Mouse (Mus musculus) lung, embryonic 16.5 days (tissue): ENCODE measurements around the gene Fkbpl. TPM values are rescaled to one million over a fixed set of nuclear protein-coding genes. Genes with fewer than 3 reads are reported as not detected.

ENCODE experiments used
- ATAC-seq: fragments of 200-750 bp; cut with Nextera tagmentation; 2 replicates; pipeline ENCODE4 v1.8.0; 2017; ENCODE audit warnings: low read depth, mild to moderate bottlenecking, moderate library complexity
- H3K27ac ChIP-seq: fragments of 300-500 bp; sonication (generic); 2 replicates; pipeline ENCODE4 v1.5.1; 2014; ENCODE audit warnings: mild to moderate bottlenecking, control low read depth, low read length
- H3K27me3 ChIP-seq: fragments of 300-500 bp; sonication (generic); 2 replicates; pipeline ENCODE4 v1.6.1; 2014; ENCODE audit warnings: low read depth, low read length, mixed read lengths; ENCODE audit not compliant: control insufficient read depth, insufficient read depth
- H3K36me3 ChIP-seq: fragments of 300-500 bp; sonication (generic); 2 replicates; pipeline ENCODE4 v1.6.1; 2014; ENCODE audit warnings: low read length; ENCODE audit not compliant: control insufficient read depth, insufficient read depth
- H3K4me1 ChIP-seq: fragments of 300-500 bp; sonication (generic); replicated peaks from 2 replicates; pipeline ENCODE4 v1.6.1; 2014; ENCODE audit warnings: low read length, mixed read lengths; ENCODE audit not compliant: control insufficient read depth, insufficient read depth
- H3K4me2 ChIP-seq: fragments of 300-500 bp; sonication (generic); 2 replicates; pipeline ENCODE4 v1.6.1; 2014; ENCODE audit warnings: low read depth, low read length, control low read depth
- H3K4me3 ChIP-seq: fragments of 300-500 bp; sonication (generic); 2 replicates; pipeline ENCODE4 v1.5.1; 2014; ENCODE audit warnings: mild to moderate bottlenecking, low read length, control low read depth
- H3K9ac ChIP-seq: fragments of 300-500 bp; sonication (generic); 2 replicates; pipeline ENCODE4 v1.6.1; 2014; ENCODE audit warnings: low read length, control low read depth
- H3K9me3 ChIP-seq: fragments of 300-500 bp; sonication (generic); 2 replicates; pipeline ENCODE4 v1.6.1; 2016; ENCODE audit warnings: low read length; ENCODE audit not compliant: control insufficient read depth
- WGBS: fragments of 180-500 bp; shearing (Covaris S2); extraction: QIAGEN DNeasy Blood & Tissue Kit; methylation state at CpG from one replicate; pipeline ENCODE4 v1.1.7; 2014; 5-methylcytosine and 5-hydroxymethylcytosine counted together
- polyA plus RNA-seq: library from polyadenylated mRNA; unstranded; fragments of >200 nt; fragmentation: Nextera tagmentation; extraction: Ambion mirVana; gene quantifications from 2 replicates; pipeline ENCODE4 v1.2.1, GENCODE M21; 2015

The Fkbpl gene
- polyA plus RNA-seq: 15.2 and 17.5 TPM in 2 replicates

DNA sequence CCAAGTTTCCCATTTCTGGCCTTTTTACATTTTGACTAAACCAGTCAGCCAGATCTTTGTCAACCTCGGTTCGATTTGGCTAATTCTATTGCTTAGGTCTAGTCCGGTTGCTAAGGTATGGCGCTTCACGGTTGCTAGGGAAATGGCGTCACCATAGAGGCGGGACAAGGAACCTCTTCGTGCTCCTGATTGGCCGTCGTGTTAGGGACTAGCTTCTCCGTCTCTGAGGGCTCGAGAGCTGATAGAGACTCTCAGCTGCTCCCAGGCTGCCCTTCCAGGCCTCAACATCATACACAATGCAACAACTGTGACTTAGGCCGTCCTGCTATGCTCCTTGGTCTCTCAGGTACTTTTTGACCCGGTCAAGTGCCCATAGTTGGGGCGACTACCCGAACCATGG, at the start of gene Fkbpl:
Gene Fkbpl, plus strand, starts transcription at position 157 of the 400 bp plus-strand sequence.
- peak; percentile 79 for ATAC-seq
- Histone ChIP-seq H3K27ac (peak within 1 kb of the TSS; percentile 54; the same call in 1 of the 2 replicates), H3K36me3 (no peaks in the 10 kb centered on the region), H3K4me3 (peak within 1 kb of the TSS; percentile 77), H3K4me1 (peaks cover 24% of the 10 kb centered on the region), H3K9ac (peak within 1 kb of the TSS; percentile 74), H3K9me3 (no peaks in the 10 kb centered on the region), H3K27me3 (no peaks in the 10 kb centered on the region), H3K4me2 (peak within 1 kb of the TSS; percentile 79)
- under 1% methylated on average over 16 of the region's 16 CpGs for WGBS

DNA sequence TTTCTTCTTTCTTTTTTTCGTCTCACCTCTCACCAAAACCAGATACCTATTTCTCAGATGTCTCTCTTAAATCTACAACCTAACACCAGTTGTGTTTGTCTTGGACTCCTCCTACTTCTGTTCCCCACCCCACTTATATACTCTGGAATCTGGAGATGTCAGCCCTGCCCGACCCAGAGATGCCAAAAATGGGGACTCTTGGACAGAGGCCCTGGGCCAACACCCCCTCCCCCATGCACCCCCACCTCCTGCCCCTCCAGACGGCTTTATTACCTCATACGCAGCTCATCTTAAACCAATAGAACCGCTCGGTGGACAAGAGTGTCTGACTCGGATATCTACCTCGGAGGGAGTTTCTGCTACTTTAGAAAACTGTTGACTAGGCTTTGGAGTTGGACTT, 48.5 kb upstream of the Fkbpl start:
- H3K27ac ChIP-seq: peak overlapping the region; percentile 35; the same call in 1 of the 2 replicates
- H3K9me3 ChIP-seq: no peaks in the 10 kb centered on the region
- WGBS: 38% methylated on average over 8 of the region's 8 CpGs
- H3K27me3 ChIP-seq: no peaks in the 10 kb centered on the region
- H3K4me1 ChIP-seq: peaks cover 50% of the 10 kb centered on the region
- H3K36me3 ChIP-seq: peaks cover 26% of the 10 kb centered on the region
- H3K9ac ChIP-seq: no peak overlapping the region
- no peak for ATAC-seq
- no peak overlapping the region; the same call in 1 of the 2 replicates for H3K4me2 ChIP-seq
- H3K4me3 ChIP-seq: no peak overlapping the region

DNA sequence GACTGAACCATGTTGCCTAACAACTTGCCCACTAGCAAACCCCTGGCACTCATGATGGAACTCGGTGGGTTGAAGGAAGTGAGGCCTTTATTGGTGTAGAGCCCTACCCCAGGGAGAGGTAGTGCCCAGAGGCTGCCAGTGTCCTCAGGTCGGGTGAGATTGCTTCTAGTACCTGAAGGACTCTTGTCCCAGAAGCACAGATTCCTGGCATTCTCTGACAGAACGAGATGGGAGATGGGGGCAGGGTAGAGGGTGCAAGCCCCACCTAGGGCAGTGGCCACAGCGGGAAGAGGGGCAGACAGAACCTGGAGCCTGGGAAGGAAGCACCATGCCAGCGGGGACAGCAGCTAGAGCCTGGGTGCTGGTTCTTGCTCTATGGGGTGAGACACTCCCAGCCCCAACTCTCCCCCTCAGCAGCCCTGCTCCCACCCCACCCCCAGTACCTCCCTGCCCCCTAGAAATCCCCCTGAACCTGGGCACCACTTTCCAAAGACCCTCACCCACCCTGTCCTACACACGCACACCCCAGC, 46.9 kb upstream of the Fkbpl start, which contains the start of gene Ager:
Gene Ager, plus strand, starts transcription at position 297 of the 530 bp plus-strand sequence.
- 14% methylated on average over 6 of the region's 6 CpGs for WGBS
- peaks cover 50% of the 10 kb centered on the region for H3K4me1 ChIP-seq
- H3K27me3 ChIP-seq: no peaks in the 10 kb centered on the region
- peaks cover 29% of the 10 kb centered on the region for H3K36me3 ChIP-seq
- peak within 1 kb of the TSS; percentile 66 for H3K9ac ChIP-seq
- peak within 1 kb of the TSS; percentile 40 for H3K4me3 ChIP-seq
- H3K9me3 ChIP-seq: no peaks in the 10 kb centered on the region
- peak within 1 kb of the TSS; percentile 87 for H3K27ac ChIP-seq
- peak within 1 kb of the TSS; percentile 49 for H3K4me2 ChIP-seq
- peak; percentile 70 for ATAC-seq

DNA sequence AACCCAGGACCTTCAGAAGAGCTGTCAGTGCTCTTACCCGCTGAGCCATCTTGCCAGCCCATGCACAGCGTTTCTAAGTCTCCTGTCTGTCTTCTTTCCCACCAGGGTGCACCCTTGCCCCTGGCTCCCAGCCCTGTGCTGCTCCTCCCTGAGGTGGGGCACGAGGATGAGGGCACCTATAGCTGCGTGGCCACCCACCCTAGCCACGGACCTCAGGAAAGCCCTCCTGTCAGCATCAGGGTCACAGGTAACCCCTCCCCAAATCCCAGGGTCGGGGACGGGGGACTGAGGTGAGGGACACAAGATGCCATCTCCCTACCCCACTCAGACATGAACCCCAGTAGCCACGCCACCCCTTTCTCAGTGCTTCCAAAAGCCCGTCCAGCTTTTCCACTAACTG, 44.7 kb upstream of the Fkbpl start:
- no peak for ATAC-seq
- Histone ChIP-seq H3K9me3 (no peaks in the 10 kb centered on the region), H3K27ac (no peak overlapping the region), H3K4me2 (no peak overlapping the region), H3K4me3 (no peak overlapping the region), H3K9ac (no peak overlapping the region), H3K27me3 (no peaks in the 10 kb centered on the region), H3K4me1 (peaks cover 44% of the 10 kb centered on the region), H3K36me3 (peaks cover 20% of the 10 kb centered on the region)
- 73% methylated on average over 9 of the region's 9 CpGs for WGBS

DNA sequence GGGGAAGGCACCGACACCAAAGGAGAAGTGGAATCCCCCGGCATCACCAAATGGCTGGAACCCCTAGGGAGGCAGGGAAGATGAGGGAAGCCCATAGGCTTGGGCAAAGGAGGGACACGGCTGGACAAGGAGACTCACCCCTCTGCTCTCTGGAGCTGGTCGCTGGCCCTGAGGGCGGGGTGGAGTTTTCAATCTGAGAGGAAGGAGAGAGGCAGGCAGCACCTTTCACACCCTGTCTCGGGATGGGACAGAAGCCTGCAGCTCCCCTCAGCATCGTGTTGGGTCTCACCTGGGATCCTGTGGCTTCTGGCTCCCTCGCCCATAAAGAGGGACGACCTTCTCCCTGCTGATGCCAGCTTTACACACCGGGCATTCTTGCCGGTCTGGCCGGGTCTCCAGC, 42.8 kb upstream of the Fkbpl start:
- Histone ChIP-seq H3K9ac (no peak overlapping the region), H3K4me1 (peaks cover 33% of the 10 kb centered on the region), H3K4me3 (no peak overlapping the region), H3K4me2 (no peak overlapping the region), H3K27me3 (no peaks in the 10 kb centered on the region), H3K9me3 (no peaks in the 10 kb centered on the region), H3K36me3 (peaks cover 11% of the 10 kb centered on the region), H3K27ac (no peak overlapping the region)
- ATAC-seq: no peak
- 75% methylated on average over 12 of the region's 12 CpGs for WGBS

DNA sequence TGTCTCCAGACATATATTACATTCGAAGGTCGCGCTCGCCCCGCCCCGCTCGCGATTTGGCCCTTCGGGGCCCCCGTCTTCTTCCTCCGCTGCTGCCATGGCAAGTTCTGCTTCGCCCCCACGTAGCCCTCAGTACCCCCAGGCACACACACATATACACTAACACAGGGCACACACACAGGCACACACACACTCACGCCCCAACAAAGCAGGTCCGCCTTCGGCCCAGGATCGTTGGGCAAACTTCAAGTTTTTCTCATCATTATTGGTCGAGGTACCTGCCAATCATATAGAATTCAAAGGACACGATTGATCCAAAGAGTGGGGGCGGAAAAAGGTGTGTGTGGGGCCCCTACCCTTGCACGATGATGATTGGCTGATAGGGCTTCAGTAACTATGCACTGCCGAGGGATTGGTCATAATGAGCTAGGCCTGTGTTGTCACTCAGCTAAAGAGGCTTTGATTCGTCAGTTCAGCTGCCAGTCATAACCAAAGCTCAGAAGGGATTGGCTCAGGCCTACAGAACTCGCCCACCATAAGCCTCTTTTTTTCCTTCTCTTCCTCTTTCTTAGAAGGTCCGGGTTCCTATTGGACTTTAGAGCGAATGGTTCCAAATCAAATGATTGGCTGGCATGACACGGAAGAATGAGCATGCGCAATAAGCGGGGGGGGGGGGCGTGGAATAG, 41.0 kb upstream of the Fkbpl start, which contains the start of gene Rnf5:
Gene Rnf5, minus strand, starts transcription at position 316 of the 686 bp plus-strand sequence.
- peak within 1 kb of the TSS; percentile 88 for H3K4me3 ChIP-seq
- H3K4me1 ChIP-seq: peaks cover 31% of the 10 kb centered on the region
- H3K27ac ChIP-seq: peak within 1 kb of the TSS; percentile 91
- under 1% methylated on average over 30 of the region's 30 CpGs for WGBS
- peak within 1 kb of the TSS; percentile 83 for H3K9ac ChIP-seq
- no peaks in the 10 kb centered on the region for H3K9me3 ChIP-seq
- peaks cover 11% of the 10 kb centered on the region for H3K36me3 ChIP-seq
- H3K4me2 ChIP-seq: peak within 1 kb of the TSS; percentile 88
- ATAC-seq: peak; percentile 93
- no peaks in the 10 kb centered on the region for H3K27me3 ChIP-seq

DNA sequence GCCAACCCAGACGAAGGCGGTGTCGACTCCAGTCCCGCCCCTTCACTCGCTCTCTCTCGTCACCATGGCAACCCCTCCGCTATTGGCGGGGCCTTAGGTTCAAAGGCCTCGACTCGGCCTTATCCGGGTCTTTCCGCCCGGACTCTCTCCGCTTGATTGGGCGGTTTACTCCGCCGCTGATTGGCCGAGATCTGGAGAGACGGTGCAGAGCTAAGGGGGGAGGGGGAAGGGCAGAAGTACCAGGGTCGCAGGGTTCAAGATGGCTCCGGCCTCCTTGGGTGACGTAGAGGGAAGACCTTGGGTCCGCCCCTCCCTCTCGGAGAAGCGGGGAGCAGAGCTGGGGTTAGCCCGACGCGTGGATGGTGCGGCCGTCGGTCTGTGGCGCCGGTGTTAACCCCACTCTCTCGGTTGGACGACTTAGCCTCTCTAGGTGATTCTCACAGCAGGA, 40.5 kb upstream of the Fkbpl start, which contains the start of gene Agpat1:
Gene Agpat1, plus strand, starts transcription at position 202 of the 448 bp plus-strand sequence.
- H3K4me2 ChIP-seq: peak within 1 kb of the TSS; percentile 88
- ATAC-seq: peak; percentile 90
- peak within 1 kb of the TSS; percentile 96 for H3K9ac ChIP-seq
- H3K4me1 ChIP-seq: peaks cover 32% of the 10 kb centered on the region
- H3K9me3 ChIP-seq: no peaks in the 10 kb centered on the region
- H3K27ac ChIP-seq: peak within 1 kb of the TSS; percentile 91
- peak within 1 kb of the TSS; percentile 88 for H3K4me3 ChIP-seq
- WGBS: 0% methylated on average over 34 of the region's 35 CpGs
- peaks cover 11% of the 10 kb centered on the region for H3K36me3 ChIP-seq
- no peaks in the 10 kb centered on the region for H3K27me3 ChIP-seq

DNA sequence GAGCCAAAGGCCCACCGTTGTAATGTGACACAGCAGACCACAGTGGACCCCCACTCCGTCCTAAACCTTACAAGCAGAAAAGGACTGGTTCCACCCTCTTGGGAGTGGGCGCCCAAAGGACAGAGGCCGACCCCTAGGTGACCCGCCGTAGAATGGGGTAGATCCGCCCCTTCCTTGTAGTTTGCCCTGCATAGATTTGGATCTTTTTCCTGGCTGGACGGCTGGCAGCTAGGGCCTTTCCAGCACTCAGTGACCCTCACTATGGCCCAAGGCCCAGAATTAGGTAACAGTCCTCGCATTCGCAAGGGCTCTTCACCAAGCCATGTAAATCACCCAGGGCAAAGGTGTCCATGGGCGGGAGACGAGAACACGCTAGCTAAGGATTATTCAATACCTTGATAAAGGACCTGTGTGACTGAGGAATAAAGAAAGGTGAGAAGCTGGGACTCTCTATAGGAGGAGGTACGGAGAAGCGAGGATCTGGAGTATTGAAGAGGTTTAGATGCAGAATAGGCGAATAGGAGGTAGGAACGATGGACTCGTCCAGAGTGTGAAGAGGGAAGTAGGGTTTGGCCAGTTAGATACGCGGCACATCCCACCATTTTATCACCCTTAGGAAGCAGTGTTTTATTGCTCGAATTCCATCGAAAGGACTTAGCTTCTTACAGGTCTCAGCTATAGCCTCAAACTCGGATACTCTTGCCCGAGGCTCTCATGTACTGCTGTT, 39.9 kb upstream of the Fkbpl start:
- peaks cover 11% of the 10 kb centered on the region for H3K36me3 ChIP-seq

DNA sequence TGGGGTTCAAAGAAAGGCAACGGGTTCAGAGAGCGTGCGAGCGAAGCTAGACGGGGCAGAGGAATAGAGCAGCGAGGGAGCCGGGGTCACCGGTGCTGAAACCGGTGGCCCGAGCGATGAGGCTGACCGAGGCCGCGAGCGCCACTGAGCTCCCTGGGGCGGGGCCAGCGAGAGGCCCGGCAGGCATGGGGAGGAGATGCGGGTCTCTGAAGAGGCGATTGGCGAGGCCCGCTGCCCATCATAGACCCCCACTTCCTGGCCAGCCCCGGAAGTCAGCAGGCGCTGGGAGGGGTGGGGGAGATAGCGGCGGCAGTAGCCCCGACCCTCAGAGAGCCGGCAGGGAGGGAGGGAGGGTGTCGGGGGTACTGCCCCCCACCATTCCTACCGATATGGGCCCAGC, 39.0 kb upstream of the Fkbpl start:
- no peaks in the 10 kb centered on the region for H3K27me3 ChIP-seq
- ATAC-seq: peak; percentile 55
- H3K4me3 ChIP-seq: peak overlapping the region; percentile 88
- H3K36me3 ChIP-seq: peaks cover 6% of the 10 kb centered on the region
- peaks cover 29% of the 10 kb centered on the region for H3K4me1 ChIP-seq
- H3K27ac ChIP-seq: peak overlapping the region; percentile 91
- no peaks in the 10 kb centered on the region for H3K9me3 ChIP-seq
- under 1% methylated on average over 27 of the region's 30 CpGs for whole genome bisulfite sequencing
- peak overlapping the region; percentile 74 for H3K4me2 ChIP-seq
- peak overlapping the region; percentile 96 for H3K9ac ChIP-seq

More for the DNA sequence above, 39.9 kb upstream of the Fkbpl start:
- peak overlapping the region; percentile 91 for H3K27ac ChIP-seq
- 13% methylated on average over 24 of the region's 24 CpGs for WGBS
- peaks cover 32% of the 10 kb centered on the region for H3K4me1 ChIP-seq
- H3K4me3 ChIP-seq: peak overlapping the region; percentile 88
- H3K9ac ChIP-seq: peak overlapping the region; percentile 96
- H3K27me3 ChIP-seq: no peaks in the 10 kb centered on the region
- ATAC-seq: no peak
- peak overlapping the region; percentile 74 for H3K4me2 ChIP-seq
- H3K9me3 ChIP-seq: no peaks in the 10 kb centered on the region
